Mouse (Mus musculus) kidney, postnatal 4 days (tissue): ENCODE results near the gene Adcy7.
A peak's percentile ranks its signal among the peaks of the same experiment; 100 is the strongest.

Experiments used
- DNase-seq, 2 experiments: peaks; one replicate each; pipeline ENCODE4 v3.0.0; 2021; ENCODE audit warnings: mixed read lengths in 2 of 2

Gene Adcy7

DNA sequence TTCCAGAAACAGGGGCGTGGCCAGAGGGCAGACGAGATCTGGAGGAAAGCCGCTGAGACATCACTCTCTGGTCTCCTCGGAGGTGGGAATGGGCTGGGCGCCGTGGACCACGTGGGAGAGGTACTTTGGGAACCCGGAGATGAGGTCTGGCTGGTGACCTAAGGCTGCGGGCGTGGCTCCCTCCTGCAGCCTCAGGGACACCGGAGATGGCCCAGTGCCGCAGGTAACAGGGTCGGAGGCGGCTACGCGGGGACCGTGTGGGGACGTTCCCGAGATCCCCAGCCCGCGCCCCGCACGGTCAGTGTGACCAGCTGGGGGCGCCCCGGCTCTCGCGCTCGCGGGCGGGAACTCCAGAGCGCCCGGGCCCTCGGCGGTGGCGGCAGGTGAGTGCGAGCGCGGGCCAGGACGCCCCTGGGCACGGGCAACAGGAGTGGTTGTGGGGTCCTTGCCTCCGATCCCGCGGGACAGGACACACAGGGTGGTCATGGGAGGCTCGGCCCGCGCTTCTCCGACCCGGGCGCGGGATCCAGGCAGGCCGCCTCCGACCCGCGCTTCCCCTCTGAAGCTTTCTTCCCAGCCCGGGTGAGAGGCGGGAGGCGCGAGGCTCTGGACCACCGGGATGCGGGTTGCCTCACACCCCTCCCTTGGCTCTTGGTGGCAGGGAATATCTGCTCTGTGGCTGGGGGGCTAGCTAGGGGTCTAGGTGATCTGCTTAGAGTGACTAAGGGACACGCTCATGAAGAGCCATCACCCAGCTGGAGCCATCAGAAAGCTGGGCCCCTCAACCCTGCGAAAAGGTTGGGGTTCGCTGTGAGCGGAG lies at the start of gene Adcy7:
Gene Adcy7, plus strand, starts transcription at position 173 of the 820 bp plus-strand sequence.
- DNase-seq: peak; percentile 71 to 75

DNA sequence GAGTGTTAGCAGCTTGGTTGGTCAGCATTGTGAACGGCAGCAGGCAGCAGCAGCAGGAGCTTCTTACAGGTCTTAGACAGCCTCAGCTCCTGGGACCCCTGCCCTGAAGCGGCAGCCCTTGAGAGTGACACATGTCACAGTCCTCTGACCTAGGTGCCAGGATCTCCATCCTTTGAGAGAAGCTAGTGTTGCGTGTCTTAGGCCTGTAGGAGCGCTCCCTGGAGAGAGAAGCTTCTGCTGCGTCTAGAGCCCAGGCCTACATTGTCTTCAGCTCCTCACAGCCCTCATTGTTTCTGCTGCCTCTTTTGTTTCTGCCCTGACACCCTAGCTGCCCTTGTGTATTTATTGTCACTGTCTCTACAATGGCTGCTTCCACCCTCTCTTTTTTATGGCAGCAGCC lies 46.8 kb upstream of the Adcy7 start:
- no peak for DNase-seq

DNA sequence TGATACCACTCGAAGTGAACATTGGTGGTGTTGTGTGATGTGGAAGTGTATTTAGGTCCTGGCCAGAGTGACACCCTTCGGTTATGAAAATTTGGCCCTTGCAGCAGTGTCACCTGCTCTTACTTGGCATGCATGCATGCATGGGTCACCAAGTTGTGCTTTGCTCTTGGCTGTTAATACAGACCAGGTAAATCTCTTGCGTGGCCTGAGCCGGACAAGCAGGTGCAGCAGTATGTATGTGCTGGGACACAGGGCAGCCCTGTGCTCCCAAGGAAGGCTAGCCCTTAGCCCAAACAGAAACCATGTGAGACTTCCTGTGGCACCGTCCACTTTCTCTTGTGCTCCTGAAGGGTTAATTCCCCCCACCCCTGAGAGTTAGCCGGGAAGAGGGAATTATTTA lies 44.4 kb upstream of the Adcy7 start:
- no peak for DNase-seq

DNA sequence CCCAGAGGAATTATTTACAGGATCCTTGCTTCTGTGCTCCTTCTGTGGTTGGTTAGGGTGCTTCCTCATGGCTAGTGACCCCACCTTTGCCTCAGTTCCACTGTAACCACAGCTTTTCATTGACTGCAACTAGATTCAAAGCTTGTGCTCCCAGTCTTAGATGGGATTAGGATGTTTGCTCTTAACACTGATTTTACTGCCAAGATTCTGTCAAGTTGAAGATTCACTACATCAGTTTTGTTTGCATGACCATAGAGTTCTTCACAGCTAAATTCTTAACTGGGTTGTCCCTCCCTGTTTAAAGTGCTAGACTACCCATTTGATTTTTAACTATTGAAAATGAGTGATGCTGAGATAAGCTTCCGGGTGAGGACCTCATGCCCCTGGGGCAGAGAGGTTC lies 43.9 kb upstream of the Adcy7 start:
- no peak for DNase-seq

DNA sequence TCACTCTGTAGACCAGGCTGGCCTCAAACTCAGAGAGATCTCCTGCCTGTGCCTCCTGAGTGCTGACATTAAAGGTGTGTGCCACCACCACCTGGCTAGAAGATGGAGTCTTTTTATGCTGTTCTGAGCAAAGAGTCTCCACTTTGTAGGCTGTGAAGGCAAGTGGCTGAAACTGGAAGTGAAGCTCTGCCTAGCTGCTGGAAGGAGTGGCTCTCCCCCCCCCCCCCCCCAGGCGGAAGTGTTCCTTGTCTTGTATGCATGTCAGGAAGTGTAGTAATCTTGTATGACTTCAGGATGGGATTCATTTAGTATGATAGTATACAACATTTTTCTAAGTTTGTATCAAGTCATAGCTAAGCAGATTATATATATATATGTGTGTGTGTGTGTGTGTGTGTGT lies 43.4 kb upstream of the Adcy7 start:
- DNase-seq: no peak

DNA sequence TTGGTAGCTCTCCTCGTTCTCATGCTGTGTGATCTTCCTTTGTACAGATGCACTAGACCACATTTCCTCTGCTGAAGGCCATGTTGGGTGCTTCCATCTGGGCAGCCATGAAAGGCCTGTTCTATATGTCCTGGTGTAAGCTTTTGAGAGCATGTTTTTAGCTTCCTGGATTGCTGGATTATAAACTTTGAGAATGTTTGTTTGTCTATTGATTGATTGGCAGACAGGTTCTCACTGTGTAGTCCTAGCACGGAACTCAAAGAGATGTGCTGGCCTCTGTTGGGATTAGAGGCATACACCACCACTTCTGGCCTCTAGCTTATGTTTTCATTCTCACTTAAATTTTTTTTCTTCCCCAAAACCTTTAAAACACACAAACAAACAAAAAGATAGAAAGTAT lies 35.5 kb upstream of the Adcy7 start:
- no peak for DNase-seq

DNA sequence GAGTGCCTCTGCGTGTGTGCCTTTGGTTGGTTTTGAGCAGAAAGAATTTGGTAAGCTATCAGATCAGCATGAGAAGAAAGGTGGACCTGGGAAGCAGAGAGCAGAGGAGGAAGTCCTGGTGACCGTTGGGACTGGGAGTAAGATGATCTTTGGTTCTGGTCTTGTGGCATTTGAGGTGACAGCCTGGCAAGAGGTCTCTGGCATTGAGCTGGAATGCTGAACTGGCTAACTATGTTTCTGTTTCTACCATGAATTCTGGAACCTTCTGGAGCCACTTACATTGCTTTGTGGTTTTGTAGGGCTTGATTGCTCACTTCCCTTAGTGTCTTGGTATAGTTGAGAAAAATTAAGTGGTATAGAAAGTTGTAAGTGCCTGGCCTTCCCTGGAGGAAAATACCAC lies 34.6 kb upstream of the Adcy7 start:
- no peak for DNase-seq

DNA sequence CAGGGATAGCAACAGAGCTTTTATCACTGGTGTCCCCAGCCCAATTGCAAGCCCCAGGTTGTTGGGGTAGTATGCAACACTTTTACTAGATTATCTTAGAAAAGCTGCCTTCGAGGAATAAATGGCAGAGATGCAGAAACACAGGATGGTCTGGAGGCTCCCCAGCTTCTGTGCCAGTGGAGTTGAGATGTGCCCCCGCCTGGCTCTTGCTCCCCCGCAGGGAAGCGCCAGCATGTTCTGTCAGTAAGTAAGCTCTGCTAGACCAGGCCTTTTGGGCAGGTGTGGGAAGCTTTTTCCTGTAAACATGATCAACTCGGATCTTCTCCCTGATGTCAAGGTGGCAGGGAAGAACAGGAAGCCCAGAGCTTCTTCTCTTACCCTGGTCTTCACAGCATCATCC lies 32.9 kb upstream of the Adcy7 start:
- no peak for DNase-seq

DNA sequence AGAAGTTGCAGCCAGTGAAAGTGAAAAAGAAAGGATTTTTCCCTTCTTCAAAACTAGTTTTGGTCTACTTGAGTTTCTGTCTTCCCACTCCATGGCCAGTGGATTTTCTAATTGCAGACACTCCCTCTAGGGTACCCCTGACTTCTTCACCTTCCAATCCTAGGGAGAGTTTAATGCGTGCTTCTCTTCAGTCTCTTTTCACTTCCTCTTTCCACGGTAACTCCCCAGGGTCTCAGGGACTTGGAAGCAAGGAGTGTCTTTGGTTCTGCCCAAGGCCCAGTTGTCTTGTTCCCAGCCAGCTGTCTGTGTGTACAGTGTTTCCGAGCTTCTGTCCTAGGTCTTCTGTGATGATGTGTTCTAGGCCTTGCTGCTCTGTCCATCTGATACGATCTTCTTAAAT lies 30.3 kb upstream of the Adcy7 start:
- no peak for DNase-seq

DNA sequence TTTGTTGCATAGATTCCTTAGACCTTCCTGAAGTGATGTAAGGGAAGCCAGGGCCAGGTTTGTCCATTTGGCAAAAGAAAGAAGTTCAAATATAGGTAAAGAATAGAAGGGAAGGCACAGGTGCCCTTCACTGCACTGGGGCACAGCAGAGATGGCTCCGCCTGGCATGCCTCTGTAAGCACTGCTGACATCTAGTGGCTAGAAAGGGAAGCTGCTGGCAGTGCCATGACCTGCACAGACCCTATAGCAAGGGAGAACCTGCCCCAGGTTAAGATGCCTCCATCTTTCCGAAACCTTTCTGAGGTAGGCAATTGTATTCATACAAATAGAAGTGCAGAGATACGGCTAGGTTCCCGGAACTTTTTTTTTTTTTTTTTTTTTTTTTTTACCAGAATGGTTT lies 27.9 kb upstream of the Adcy7 start:
- DNase-seq: peak; percentile 70 to 74

DNA sequence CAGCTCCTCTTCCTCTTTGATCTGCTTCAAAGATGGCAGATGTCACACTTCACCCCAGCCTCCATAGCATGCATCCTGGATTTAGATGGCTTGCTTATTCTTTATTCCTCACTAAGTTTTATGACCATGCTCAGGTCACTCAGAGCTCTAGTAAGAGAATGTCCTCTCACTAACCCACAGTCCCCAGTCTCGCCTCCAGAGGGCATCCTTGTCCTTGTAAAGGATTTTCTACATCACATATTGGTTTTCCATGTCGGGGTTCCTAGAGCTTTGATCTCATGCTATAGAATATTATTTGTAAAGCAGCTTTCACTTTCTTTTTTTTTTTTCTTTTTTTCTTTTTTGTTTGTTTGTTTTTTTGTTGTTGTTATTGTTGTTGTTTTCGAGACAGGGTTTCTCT lies 19.4 kb upstream of the Adcy7 start:
- DNase-seq: peak; percentile 82 to 83

DNA sequence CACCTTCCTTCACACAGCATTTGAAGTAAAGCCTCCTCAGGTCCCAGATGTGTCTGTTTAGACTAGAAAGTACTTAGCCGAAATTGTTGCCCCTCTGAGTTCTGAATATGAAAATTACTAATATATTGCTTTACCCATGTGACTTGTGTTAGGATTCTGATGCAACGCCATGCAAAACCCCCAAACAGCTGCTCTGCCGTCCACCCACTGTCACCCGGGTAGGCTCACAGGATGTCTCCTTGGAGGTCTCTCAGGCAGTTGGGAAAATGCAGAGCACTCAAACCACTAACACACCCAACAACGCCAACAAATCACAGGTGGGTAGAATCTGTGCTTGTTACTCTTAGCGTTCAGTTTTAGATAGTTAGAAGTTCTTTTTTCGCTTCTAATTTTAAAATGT lies 17.2 kb upstream of the Adcy7 start:
- no peak for DNase-seq

DNA sequence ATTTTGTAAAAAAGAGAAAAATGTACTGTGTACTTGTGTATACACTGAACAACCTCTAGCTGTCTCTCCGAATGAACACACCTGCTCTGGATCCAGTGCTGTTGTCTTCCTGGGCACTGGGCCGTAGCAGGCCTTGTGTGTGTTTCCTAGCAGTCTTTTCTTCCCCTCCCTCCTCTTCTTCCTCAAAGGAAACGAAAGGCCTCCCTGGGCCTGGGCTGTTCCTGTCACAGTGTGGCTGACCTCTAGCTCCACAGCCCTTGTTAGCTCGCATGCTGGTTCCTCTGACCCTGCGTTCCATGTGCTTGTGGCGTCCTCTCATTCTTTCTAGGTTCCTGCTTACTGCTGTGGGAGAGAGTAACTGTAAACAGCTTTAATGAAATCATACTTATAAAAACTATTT lies 14.2 kb upstream of the Adcy7 start:
- DNase-seq: peak in 1 of 2 experiments; percentile 20

DNA sequence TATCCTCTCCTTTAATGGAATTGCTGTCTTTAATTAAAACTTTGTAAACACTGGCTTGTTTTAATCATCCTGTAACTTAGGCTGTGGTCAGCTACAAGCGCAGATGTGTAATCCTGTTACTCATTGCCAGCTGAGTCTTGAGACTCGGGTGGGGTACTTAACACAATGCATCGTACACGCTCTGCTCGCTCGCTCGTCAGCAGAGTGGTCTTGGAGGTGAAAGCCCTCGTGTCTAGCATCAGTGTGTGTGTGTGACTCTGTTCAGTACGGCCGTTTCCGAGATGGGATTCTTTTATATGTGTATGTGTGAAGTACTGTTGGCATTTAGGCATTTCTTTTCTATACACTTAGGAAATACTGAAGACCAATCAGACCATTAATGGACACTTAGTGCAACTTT lies 13.7 kb upstream of the Adcy7 start:
- DNase-seq: no peak

DNA sequence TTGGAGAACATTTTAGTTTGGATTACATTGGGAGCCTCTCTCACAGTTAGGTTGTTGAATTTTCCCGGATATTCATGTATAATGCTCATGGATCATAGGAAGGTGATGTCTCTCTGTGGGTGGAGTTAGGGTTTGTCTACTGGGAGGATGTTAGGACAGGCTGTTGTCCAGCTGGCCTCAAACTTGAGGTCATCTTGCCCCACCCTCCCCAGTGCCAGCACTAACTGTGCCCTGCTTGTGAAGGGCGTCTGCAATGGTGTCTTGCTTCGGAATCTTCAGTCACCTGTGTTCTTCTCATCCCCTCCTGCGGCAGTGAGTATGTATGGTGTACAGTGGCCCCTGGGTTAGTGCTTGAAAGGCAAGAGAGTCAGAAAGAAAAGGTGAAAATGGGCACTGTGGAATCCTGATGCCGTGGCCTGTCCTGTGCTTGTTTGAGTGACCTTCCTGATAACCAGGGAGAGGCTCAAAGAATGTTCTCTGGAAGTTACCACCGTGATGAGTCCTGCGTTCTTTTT lies 11.7 kb upstream of the Adcy7 start:
- DNase-seq: no peak

DNA sequence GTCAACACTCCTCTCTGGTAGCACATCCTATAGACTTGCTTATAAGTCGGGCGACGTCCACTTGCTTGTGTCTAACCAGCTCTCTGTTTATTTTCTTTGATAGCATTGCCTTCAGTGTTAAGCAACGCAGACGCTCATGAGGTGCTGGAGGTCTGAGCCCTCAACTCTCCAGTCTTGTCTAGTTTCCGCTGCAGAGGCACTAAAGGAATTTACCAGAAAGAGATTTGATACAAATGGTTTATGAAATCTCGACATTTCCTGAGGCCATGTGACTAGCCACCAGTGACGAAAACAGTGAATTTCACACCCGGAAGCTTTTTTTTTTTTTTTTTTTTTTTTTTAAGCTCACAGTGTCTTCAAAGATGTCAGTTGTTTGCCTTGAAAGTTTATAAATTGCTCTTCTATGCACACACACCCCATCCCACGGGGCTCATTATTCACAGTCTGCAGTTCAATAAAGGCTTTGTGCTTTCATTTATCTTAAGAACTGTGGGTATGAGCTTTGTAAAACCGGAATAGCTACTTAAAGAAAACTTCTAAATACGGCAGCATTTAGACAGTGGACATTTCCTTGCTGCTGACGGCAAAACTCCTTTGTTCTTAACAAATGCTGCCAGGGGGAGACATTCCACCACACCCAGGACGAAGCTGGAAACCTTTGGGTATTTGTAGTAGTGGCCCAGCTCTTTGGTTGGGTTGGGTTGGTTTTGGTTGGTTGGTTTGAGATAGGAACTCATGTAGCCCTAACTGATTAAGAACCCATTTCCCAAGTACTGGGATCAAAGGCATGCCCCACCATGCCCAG lies 9.2 kb upstream of the Adcy7 start:
- peak in 1 of 2 experiments; percentile 47 for DNase-seq

DNA sequence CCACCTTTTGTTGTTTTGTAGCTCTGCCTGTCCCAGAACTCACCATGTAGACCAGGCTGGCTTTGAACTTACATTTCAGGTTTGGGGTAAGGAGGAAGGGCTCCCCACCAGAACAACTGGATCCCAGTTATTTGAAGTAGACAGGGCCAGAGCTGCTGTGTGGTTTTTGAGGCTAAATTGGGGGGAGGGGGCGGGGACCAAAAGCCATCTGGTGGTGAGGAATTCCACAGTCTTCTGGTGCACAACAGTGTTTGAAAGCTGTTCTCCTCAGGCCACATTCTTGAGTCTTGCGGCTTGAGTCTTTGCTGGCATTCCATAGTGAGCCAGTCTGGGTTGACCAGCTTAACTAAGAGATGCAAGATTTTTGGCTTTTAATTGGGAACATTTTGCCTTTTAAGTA lies 6.7 kb upstream of the Adcy7 start:
- DNase-seq: peak in 1 of 2 experiments; percentile 40

DNA sequence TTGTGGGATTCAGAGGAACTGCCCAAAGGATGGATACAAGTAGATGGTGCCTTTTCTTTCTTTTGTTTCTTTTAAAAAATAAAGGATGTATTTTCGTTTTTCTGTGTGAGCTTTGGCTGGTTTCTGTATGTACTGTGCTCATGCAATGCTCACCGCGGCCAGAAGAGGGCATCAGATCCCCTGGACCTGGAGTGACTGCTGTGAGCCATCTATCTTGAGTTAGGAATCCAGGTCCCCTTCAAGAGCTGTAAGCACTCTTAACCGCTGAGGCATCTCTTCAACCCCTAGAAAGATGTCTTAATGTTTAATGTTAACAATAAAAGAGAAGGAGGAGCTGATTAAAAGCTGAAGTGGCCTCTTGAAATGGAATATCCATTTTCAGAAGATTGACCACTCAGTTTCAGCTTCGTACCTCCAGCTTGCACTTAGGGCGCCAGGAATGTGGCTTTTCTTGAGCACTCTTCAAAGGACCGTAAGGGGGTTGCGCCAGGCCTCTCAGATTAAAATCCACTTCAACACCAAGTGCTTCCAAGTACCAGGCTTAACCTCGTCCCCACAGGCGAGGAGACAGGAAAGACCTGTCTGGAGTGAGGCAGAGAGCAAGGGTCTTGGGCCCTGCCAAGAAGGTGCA lies 5.9 kb upstream of the Adcy7 start:
- DNase-seq: peak; percentile 92 to 94

DNA sequence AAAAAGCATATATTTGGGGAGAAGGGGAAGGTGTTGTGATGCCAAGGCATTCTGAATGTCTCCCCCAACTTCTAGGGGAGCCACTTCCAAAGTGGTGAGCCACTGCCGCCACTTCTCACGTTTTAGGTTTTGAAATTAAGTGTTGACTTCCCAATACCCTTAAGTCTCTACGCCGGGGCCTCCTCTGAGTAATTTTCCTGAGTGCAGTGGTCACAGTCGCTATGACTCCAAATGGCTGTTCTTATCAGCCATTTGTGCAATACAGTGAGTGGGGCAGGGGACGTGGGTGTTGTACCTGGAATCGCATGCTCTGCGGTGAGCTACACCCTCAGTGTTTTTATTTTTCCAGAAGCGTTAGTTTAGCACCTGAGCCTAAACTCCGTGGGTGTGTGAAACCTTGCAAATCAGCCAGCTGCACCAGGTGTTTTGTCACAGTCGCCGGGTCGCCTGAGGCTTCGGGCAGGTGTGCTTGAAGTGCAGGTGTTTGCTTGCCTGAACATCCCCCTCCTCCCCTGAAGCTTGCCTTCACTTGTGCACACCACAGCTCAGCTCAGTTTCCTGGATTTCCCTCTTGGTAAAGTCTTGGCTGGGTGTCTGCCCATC lies 5.3 kb upstream of the Adcy7 start:
- DNase-seq: no peak

DNA sequence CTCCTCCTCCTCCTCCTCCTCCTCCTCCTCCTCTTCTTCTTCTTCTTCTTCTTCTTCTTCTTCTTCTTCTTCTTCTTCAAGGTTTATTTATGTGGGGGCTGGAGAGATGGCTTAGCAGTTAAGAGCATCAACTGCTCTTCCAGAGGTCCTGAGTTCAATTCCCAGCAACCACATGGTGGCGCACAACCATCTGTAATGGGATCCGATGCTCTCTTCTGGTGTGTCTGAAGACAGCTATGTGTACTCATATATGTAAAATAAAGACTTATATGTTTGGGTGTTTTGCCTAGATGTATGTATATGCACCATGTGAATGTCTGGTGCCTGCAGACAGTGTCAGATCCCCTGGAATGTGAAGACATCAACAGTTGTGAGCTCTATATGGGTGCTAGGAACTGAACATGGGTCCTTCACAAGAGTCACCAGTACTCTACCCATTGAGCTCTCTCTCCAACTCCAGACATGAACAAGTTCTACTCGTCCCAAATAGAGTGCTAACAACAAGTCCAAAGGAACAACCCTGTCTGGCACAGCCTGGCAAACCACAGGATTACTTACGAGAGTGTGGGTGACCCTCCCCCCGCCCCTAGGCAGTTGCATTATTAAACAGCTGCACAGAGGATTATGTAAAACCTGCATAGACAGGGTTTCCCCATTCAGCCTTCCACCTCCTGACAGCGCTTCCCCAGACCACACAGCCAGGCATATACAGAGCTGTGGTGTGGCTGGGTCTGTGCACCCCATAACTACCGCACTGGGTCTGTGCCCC lies 2.9 kb upstream of the Adcy7 start:
- no peak for DNase-seq

DNA sequence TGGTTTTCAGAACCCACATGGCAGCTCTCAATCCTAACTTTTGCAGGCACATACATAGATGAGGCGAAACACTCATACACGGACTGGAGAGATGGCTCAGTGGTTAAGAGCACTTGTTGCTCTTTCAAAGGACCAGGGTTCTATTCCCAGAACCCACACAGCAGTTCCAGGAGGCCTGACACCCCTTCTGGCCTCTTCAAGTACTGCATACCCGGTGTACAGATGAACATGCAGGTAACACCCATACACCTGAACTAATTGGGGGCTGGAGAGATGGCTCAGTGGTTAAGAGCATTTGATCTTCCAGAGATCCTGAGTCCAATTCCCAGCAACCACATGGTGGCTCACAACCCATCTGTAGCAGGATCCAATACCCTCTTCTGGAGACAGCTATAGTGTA lies 2.1 kb upstream of the Adcy7 start:
- DNase-seq: no peak

DNA sequence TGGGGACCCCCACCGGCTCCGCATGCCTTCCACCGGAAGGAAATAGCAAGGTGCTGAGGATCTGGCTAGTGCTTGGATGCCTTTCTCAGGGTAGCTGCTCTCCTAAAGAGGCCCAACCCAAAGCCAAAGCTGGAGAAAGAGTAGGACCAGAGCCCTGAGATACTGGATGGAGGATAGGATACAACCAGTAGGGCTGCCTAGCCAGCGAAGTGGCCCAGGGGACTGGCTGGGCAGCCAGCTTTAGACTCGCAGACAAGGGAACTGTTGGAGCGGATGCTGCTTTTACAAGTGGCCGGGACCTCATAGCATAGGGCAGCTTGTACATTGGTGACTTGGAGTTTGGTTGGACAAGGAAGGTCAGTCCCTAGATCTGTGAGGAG lies 838 bp downstream of the Adcy7 start:
- DNase-seq: no peak
